Mouse (Mus musculus): ENCODE data around the gene Sec22b. TPM values are rescaled to one million over a fixed set of nuclear protein-coding genes. Genes with fewer than 3 reads are reported as not detected.

The Sec22b gene
- polyA plus RNA-seq, 1 experiment, result not detected

DNA sequence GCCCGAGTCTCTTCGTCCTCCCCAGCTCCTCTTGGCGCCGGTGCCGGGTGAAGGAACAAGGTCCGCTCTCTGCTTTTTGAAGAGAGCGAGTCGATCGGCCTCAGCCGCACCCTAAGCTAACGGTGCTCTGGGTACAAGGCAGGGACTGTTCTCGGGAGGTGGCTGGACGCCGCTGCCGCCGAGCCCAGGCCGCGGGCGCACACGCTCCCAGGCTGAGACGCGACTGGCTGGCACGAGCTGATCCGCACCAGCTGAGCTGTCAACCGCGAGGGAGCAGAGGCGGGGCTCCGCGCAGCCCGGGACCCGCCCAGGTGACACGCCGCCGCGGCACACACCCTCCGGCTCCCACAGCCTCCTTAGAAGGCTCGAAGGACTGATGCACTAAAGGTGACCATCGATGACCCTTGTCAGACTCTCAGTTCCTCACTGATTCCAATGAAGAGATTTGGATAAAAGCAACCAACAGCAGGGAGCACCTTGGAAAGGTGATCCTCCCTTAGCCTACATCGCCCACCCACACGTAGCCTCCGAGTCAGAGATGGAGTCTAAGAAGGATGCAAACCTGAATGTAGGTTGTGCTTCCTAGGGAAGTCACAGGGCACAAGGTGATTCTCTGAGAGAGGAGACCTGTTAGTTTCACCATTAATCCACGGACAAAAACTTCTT lies 32.8 kb upstream of the Sec22b start:
- peaks cover 12% of the 10 kb centered on the region; the same call in 1 of the 2 replicates for H3K4me1 ChIP-seq (ENCODE audit: control insufficient read depth, insufficient read depth, low read length)
- TF ChIP-seq CTCF (IDR thresholded peaks at IDR 0.05; ENCODE audit: insufficient read depth, low read depth, low read length), result no peak
- peak; percentile 59; the same call in 1 of the 2 replicates for TF ChIP-seq POLR2A (IDR thresholded peaks at IDR 0.05; ENCODE audit: insufficient read depth, low read depth, low read length)
- H3K27ac ChIP-seq (ENCODE audit: insufficient read depth, low read depth, low read length), result peak overlapping the region; percentile 76
- H3K4me3 ChIP-seq (ENCODE audit: insufficient read depth, low read depth, low read length), result peak overlapping the region; percentile 70
- 3% methylated on average over 42 of the region's 42 CpGs for WGBS

GRCm38 (mm10) chr3:97868733-97869132 lies 32.3 kb upstream of the Sec22b start:
- TF ChIP-seq POLR2A (IDR thresholded peaks at IDR 0.05; ENCODE audit: insufficient read depth, low read depth, low read length) (no peak), CTCF (IDR thresholded peaks at IDR 0.05; ENCODE audit: insufficient read depth, low read depth, low read length) (no peak)
- 50% methylated on average over 5 of the region's 5 CpGs for WGBS
- peaks cover 12% of the 10 kb centered on the region; the same call in 1 of the 2 replicates for H3K4me1 ChIP-seq (ENCODE audit: control insufficient read depth, insufficient read depth, low read length)
- peak overlapping the region; percentile 40; the same call in 1 of the 2 replicates for H3K27ac ChIP-seq (ENCODE audit: insufficient read depth, low read depth, low read length)
- no peak overlapping the region for H3K4me3 ChIP-seq (ENCODE audit: insufficient read depth, low read depth, low read length)

DNA sequence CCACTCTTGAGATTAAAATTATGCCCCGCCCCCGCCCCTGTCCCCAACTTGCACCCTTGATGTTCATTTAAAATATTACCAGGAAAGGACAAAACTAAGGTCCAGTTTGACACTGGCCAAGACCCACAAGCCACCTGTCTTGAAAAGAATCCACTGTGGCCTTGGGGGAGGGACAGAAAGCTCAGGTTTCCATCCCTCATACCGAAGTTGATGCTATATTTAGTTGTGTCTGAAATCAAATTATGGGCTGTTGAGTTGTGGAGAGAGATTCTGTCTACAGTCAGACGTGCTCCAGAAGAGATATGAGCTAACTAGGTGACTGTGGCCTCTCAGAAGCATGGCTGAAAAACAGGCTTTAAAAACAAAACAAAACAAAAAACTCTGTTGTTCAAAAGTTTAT lies 31.3 kb upstream of the Sec22b start:
- WGBS, result 62% methylated on average over 4 of the region's 4 CpGs

GRCm38 (mm10) chr3:97874777-97875176 lies 26.2 kb upstream of the Sec22b start:
- 65% methylated on average over 5 of the region's 5 CpGs for WGBS
- H3K4me1 ChIP-seq (ENCODE audit: control insufficient read depth, insufficient read depth, low read length), result peaks cover 7% of the 10 kb centered on the region
- no peak overlapping the region for H3K4me3 ChIP-seq (ENCODE audit: insufficient read depth, low read depth, low read length)
- TF ChIP-seq CTCF (IDR thresholded peaks at IDR 0.05; ENCODE audit: insufficient read depth, low read depth, low read length), result no peak
- no peak overlapping the region for H3K27ac ChIP-seq (ENCODE audit: insufficient read depth, low read depth, low read length)

More for the DNA sequence above, 31.3 kb upstream of the Sec22b start:
- H3K4me1 ChIP-seq (ENCODE audit: control insufficient read depth, insufficient read depth, low read length), result peaks cover 13% of the 10 kb centered on the region; the same call in 1 of the 2 replicates
- no peak overlapping the region for H3K4me3 ChIP-seq (ENCODE audit: insufficient read depth, low read depth, low read length)
- TF ChIP-seq CTCF (IDR thresholded peaks at IDR 0.05; ENCODE audit: insufficient read depth, low read depth, low read length) (no peak), POLR2A (IDR thresholded peaks at IDR 0.05; ENCODE audit: insufficient read depth, low read depth, low read length) (no peak)
- no peak overlapping the region for H3K27ac ChIP-seq (ENCODE audit: insufficient read depth, low read depth, low read length)

- Histone ChIP-seq H3K4me1 (ENCODE audit: control insufficient read depth, insufficient read depth, low read length) (peaks cover 9% of the 10 kb centered on the region), H3K27ac (ENCODE audit: insufficient read depth, low read depth, low read length) (no peak overlapping the region), H3K4me3 (ENCODE audit: insufficient read depth, low read depth, low read length) (no peak overlapping the region)
- 36% methylated on average over 8 of the region's 8 CpGs for WGBS
- TF ChIP-seq CTCF (IDR thresholded peaks at IDR 0.05; ENCODE audit: insufficient read depth, low read depth, low read length) (no peak), POLR2A (IDR thresholded peaks at IDR 0.05; ENCODE audit: insufficient read depth, low read depth, low read length) (no peak)
These were observed 24.7 kb upstream of the Sec22b start for GRCm38 (mm10) chr3:97876259-97876658.

DNA sequence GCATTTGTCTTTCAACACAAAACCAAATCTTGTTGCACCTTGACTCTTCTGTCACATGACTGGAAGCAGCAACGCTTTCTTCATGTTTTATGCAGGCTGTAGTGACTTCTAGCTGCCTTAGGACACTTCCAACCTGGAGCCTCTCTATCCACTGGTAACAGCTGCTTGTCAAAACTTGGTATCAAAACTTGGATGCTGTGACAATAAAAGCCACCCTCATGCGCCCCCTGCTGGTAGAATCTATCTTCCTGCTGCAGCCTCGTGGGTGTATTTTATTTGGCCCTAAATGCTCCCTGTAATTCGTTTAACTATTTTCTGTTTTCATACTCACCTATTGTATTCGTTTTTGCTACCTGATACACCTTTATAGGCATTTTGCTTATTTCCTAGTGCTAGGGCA lies 21.8 kb upstream of the Sec22b start:
- Histone ChIP-seq H3K4me1 (ENCODE audit: control insufficient read depth, insufficient read depth, low read length) (peaks cover 9% of the 10 kb centered on the region), H3K4me3 (ENCODE audit: insufficient read depth, low read depth, low read length) (no peak overlapping the region), H3K27ac (ENCODE audit: insufficient read depth, low read depth, low read length) (no peak overlapping the region)
- WGBS, result 14% methylated on average over 5 of the region's 5 CpGs
- TF ChIP-seq CTCF (IDR thresholded peaks at IDR 0.05; ENCODE audit: insufficient read depth, low read depth, low read length) (no peak), POLR2A (IDR thresholded peaks at IDR 0.05; ENCODE audit: insufficient read depth, low read depth, low read length) (no peak)

DNA sequence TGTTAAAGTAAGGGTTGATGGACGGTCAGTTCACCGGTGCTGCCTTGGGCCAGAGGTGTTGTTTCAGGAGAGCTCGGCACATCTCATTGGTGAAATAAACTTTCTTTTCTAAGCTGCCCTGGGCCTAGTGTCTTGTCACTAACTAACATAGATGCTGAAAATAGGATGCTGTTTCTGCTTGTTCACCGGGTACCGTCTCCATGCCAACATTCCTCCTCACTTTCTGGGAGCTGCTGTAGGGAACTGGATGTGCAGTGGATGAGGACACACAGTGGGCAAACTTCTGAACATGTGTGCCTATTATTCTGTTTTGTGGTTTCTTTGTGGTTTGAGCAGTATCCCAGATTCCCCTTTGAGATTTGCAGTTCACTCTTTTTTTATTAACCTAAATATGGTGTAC lies 19.4 kb upstream of the Sec22b start:
- WGBS, result 62% methylated on average over 5 of the region's 5 CpGs
- H3K4me1 ChIP-seq (ENCODE audit: control insufficient read depth, insufficient read depth, low read length), result peaks cover 4% of the 10 kb centered on the region; the same call in 1 of the 2 replicates
- H3K27ac ChIP-seq (ENCODE audit: insufficient read depth, low read depth, low read length), result no peak overlapping the region
- TF ChIP-seq POLR2A (IDR thresholded peaks at IDR 0.05; ENCODE audit: insufficient read depth, low read depth, low read length), result no peak
- no peak for TF ChIP-seq CTCF (IDR thresholded peaks at IDR 0.05; ENCODE audit: insufficient read depth, low read depth, low read length)
- H3K4me3 ChIP-seq (ENCODE audit: insufficient read depth, low read depth, low read length), result no peak overlapping the region

DNA sequence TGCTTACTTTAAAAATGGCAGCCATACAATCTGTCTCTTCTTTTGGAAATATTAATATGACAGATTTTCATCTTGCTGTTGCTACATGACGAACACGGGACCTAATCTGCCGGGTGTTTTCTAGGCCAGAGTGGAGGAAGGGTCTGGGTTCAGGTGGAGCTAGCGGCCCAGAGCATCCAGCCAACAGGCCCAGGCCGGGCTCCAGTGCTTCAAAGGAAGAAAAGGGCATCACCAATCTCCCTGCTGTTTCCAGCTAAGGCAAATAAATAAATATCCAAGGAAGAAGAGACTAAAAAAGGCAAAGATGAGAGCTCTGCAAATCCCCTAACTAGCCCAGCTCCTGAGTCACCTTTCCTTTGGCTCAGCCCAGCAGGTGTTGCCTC lies 13.2 kb upstream of the Sec22b start:
- 27% methylated on average over 5 of the region's 5 CpGs for WGBS
- peak overlapping the region; percentile 97 for H3K27ac ChIP-seq (ENCODE audit: insufficient read depth, low read depth, low read length)
- TF ChIP-seq CTCF (IDR thresholded peaks at IDR 0.05; ENCODE audit: insufficient read depth, low read depth, low read length) (no peak), POLR2A (IDR thresholded peaks at IDR 0.05; ENCODE audit: insufficient read depth, low read depth, low read length) (no peak)
- H3K4me3 ChIP-seq (ENCODE audit: insufficient read depth, low read depth, low read length), result peak overlapping the region; percentile 82
- no peaks in the 10 kb centered on the region for H3K4me1 ChIP-seq (ENCODE audit: control insufficient read depth, insufficient read depth, low read length)

DNA sequence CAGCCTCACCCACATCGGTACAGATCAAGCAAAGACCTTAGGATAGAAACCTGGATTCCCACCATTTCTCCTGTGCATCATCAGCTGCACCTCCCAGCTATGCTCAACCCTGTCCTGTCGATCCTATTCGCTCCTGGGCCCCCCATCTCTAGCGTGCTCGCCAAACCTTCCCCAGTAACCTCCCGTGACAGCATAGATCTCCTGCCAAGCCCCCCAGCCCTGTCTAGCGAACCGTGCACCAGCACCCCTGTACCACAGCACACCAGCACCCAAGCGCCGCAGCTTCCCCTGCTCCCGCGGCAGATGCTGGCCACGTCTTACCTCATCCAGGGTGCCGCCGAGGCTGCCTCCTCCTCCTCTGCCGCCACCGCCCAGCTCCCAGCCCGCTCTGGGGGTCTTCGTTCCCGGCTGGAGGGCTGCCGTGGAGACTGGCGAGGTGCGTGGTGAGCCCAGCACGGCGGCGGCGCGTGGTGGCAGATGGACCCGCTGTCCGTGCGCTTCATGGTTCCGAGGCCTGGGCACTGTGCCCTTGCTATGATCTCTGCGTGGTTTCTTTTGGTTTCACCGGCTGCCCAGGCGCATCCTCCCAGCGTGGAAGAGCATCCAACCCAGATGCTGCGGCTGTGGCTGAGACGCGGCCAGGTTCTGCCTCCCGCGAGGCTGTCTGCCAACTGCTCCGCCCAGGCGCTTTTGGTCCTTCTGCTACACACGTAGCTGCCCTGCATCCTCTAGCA lies 12.7 kb upstream of the Sec22b start, which contains the start of gene Pde4dip:
Gene Pde4dip (minus strand): TSS at position 540 of the 734 bp plus-strand sequence.
- under 1% methylated on average over 44 of the region's 44 CpGs for WGBS
- Histone ChIP-seq H3K27ac (ENCODE audit: insufficient read depth, low read depth, low read length) (peak within 1 kb of the TSS; percentile 97), H3K4me3 (ENCODE audit: insufficient read depth, low read depth, low read length) (peak within 1 kb of the TSS; percentile 82), H3K4me1 (ENCODE audit: control insufficient read depth, insufficient read depth, low read length) (no peaks in the 10 kb centered on the region)
- peak; percentile 58 for TF ChIP-seq POLR2A (IDR thresholded peaks at IDR 0.05; ENCODE audit: insufficient read depth, low read depth, low read length)
- TF ChIP-seq CTCF (IDR thresholded peaks at IDR 0.05; ENCODE audit: insufficient read depth, low read depth, low read length), result no peak
